Mouse (Mus musculus) liver, embryonic 13.5 days (tissue): ENCODE results near the gene Mapk3. TPM values are rescaled to one million over a fixed set of nuclear protein-coding genes. Genes with fewer than 3 reads are reported as not detected.

ENCODE experiments used
- ATAC-seq: fragments of 200-750 bp; cut with Nextera tagmentation; 2 replicates; pipeline ENCODE4 v1.8.0; 2017; ENCODE audit warnings: low read depth, mild to moderate bottlenecking, moderate number of reproducible peaks, moderate library complexity
- DNase-seq: peaks from one replicate; pipeline ENCODE4 v3.0.0; 2022
- H3K27ac ChIP-seq: fragments of 300-500 bp; sonication (generic); 2 replicates; pipeline ENCODE4 v1.5.1; 2015; ENCODE audit warnings: moderate library complexity, mild to moderate bottlenecking, inconsistent platforms
- H3K27me3 ChIP-seq: fragments of 300-500 bp; sonication (generic); 2 replicates; pipeline ENCODE4 v1.6.1; 2015; ENCODE audit warnings: mild to moderate bottlenecking, inconsistent platforms
- H3K36me3 ChIP-seq: fragments of 300-500 bp; sonication (generic); 2 replicates; pipeline ENCODE4 v1.6.1; 2015; ENCODE audit warnings: mild to moderate bottlenecking, inconsistent platforms
- H3K4me1 ChIP-seq: fragments of 300-500 bp; sonication (generic); replicated peaks from 2 replicates; pipeline ENCODE4 v1.6.1; 2015; ENCODE audit warnings: inconsistent platforms
- H3K4me2 ChIP-seq: fragments of 300-500 bp; sonication (generic); 2 replicates; pipeline ENCODE4 v1.6.1; 2015; ENCODE audit warnings: inconsistent platforms, mild to moderate bottlenecking, moderate library complexity
- H3K4me3 ChIP-seq: fragments of 300-500 bp; sonication (generic); replicated peaks from 2 replicates; pipeline ENCODE4 v1.5.1; 2015; ENCODE audit warnings: mild to moderate bottlenecking, inconsistent platforms
- H3K9ac ChIP-seq: fragments of 300-500 bp; sonication (generic); 2 replicates; pipeline ENCODE4 v1.6.1; 2015; ENCODE audit warnings: mild to moderate bottlenecking, inconsistent platforms
- H3K9me3 ChIP-seq: fragments of 300-500 bp; sonication (generic); replicated peaks from 2 replicates; pipeline ENCODE4 v1.6.1; 2016; ENCODE audit warnings: inconsistent platforms
- WGBS: fragments of 180-500 bp; shearing (Covaris S2); methylation state at CpG from one replicate; pipeline ENCODE4 v1.1.7; 2015; ENCODE audit not compliant: insufficient replicate concordance; 5-methylcytosine and 5-hydroxymethylcytosine counted together
- polyA plus RNA-seq: library from polyadenylated mRNA; unstranded; fragments of >200 nt; fragmentation: Nextera tagmentation; extraction: Ambion mirVana; gene quantifications from 2 replicates; pipeline ENCODE4 v1.2.1, GENCODE M21; 2015

Gene Mapk3
- polyA plus RNA-seq, 1 experiment from 2014 or later, result 19.0 TPM

GRCm38 (mm10) chr7:126740132-126740735 is 19.2 kb upstream of the Mapk3 start:
- H3K27ac ChIP-seq, result no peak overlapping the region
- no peak for ATAC-seq
- 73% methylated on average over 13 of the region's 13 CpGs for WGBS

DNA sequence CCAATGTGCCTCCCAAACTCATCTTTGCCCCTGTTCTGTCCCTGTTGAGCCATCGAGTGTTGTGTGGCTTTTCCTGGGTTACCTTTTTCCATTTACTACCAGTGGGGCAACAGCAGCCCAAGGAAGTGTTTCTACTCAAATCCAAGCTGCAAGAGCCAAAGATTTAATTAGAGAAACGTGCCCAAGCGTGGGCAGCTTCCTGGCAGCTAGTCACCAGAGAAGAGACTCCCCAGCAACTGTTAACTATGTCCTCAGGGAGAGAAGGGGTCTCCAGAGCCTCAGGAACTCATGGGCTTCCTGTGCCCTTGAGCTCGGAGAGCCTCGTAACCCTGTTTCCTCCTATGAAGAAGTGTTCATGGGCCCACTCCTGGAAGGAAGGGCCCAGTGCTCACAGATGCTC is 18.4 kb upstream of the Mapk3 start:
- no peaks in the 10 kb centered on the region for H3K9me3 ChIP-seq
- ATAC-seq (no peak), DNase-seq (no peak)
- no peak overlapping the region for H3K9ac ChIP-seq
- peaks cover 5% of the 10 kb centered on the region for H3K4me1 ChIP-seq
- no peak overlapping the region; the same call in 1 of the 2 replicates for H3K27ac ChIP-seq
- H3K27me3 ChIP-seq, result no peaks in the 10 kb centered on the region
- no peak overlapping the region for H3K4me2 ChIP-seq
- WGBS, result 61% methylated on average over 5 of the region's 5 CpGs
- no peak overlapping the region for H3K4me3 ChIP-seq
- no peaks in the 10 kb centered on the region for H3K36me3 ChIP-seq

More at GRCm38 (mm10) chr7:126740132-126740735, 19.2 kb upstream of the Mapk3 start:
- DNase-seq, result no peak
- H3K4me3 ChIP-seq, result no peak overlapping the region
- peaks cover 2% of the 10 kb centered on the region; the same call in 1 of the 2 replicates for H3K4me1 ChIP-seq
- H3K27me3 ChIP-seq, result no peaks in the 10 kb centered on the region
- H3K36me3 ChIP-seq, result no peaks in the 10 kb centered on the region
- H3K9ac ChIP-seq, result no peak overlapping the region
- H3K4me2 ChIP-seq, result no peak overlapping the region
- no peaks in the 10 kb centered on the region for H3K9me3 ChIP-seq

DNA sequence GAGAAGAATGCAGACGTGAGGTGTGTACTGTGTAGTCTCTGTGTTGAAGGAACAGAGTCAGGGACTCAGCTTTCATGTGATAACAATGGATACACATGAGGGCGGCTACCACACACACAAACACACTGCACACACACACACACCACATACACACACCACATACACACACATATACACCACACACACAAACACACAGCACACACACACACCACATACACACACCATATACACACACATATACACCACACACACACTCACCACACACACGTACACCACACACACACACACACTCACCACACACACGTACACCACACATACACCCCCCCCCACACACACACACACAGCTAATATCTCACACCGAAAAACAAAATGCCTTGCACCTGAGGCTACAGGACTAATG is 17.9 kb upstream of the Mapk3 start:
- peak; percentile 37; the same call in 1 of the 2 replicates for ATAC-seq
- no peaks in the 10 kb centered on the region for H3K36me3 ChIP-seq
- 76% methylated on average over 5 of the region's 5 CpGs for WGBS
- peaks cover 6% of the 10 kb centered on the region for H3K4me1 ChIP-seq
- no peak overlapping the region for H3K4me2 ChIP-seq
- H3K9ac ChIP-seq, result no peak overlapping the region
- H3K9me3 ChIP-seq, result no peaks in the 10 kb centered on the region
- no peak for DNase-seq
- no peak overlapping the region for H3K4me3 ChIP-seq
- no peak overlapping the region for H3K27ac ChIP-seq
- no peaks in the 10 kb centered on the region for H3K27me3 ChIP-seq

DNA sequence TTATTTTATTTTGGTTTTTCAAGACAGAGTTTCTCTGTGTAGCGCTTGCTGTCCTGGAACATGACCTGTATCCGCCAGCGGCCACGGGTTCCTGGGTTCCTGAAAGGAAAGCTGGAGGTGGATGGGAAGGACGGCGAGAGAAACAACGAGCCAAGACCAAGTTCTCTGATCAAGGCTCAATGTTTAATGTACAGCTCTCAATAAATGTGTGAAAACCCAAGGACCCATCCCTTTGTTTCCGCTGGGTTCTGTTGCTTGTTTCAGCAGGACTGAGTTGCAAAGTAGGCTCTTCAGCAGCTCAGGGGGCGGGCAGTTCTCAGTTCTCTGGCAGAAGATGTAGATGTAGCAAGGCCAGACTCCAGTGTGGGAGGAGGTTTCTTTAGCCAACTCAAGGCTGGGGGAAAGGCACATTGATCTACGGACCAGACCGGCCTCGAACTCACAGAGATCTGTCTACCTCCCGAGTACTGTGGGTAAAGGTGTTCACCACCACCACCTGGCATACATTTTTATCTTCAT is 17.4 kb upstream of the Mapk3 start:
- Histone ChIP-seq H3K27ac (no peak overlapping the region), H3K4me1 (peaks cover 9% of the 10 kb centered on the region), H3K9ac (no peak overlapping the region), H3K27me3 (no peaks in the 10 kb centered on the region), H3K4me3 (no peak overlapping the region), H3K4me2 (no peak overlapping the region), H3K9me3 (no peaks in the 10 kb centered on the region), H3K36me3 (no peaks in the 10 kb centered on the region)
- ATAC-seq (no peak), DNase-seq (no peak)
- WGBS, result 80% methylated on average over 13 of the region's 13 CpGs

GRCm38 (mm10) chr7:126746066-126746465 is 13.3 kb upstream of the Mapk3 start:
- Histone ChIP-seq H3K4me2 (peak overlapping the region; percentile 32), H3K9ac (peak overlapping the region; percentile 50), H3K4me3 (peak overlapping the region; percentile 35), H3K36me3 (no peaks in the 10 kb centered on the region), H3K27ac (peak overlapping the region; percentile 76), H3K4me1 (peaks cover 23% of the 10 kb centered on the region), H3K27me3 (no peaks in the 10 kb centered on the region), H3K9me3 (no peaks in the 10 kb centered on the region)
- no peak for DNase-seq
- ATAC-seq, result peak; percentile 30; the same call in 1 of the 2 replicates
- WGBS, result 33% methylated on average over 12 of the region's 12 CpGs

DNA sequence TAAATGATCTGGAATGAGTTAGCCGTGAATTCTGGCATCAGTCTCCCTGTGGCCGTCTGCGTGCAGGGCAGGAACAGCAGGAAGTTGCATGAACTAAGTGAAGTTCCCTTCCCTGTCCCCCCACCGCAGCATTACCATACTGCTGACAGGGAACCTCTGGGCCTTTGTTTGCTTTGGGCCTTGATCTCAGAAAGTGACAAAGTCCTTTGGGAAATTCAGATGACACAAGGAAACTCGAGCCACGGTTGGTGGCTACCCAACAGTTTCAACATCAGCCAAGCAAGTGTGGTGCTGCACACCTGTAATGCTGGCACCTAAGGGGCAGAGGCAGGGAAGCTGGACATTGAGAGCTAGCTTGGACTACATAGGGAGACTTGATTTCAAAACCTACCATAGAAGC is 12.6 kb upstream of the Mapk3 start:
- ATAC-seq, result peak; percentile 69
- Histone ChIP-seq H3K27ac (peak overlapping the region; percentile 76), H3K9ac (0 out of 2 replicates have a peak overlapping the region, but pooled peaks have one; percentile 50), H3K27me3 (no peaks in the 10 kb centered on the region), H3K4me2 (peak overlapping the region; percentile 32), H3K9me3 (no peaks in the 10 kb centered on the region), H3K4me1 (peaks cover 23% of the 10 kb centered on the region), H3K36me3 (no peaks in the 10 kb centered on the region), H3K4me3 (peak overlapping the region; percentile 35)
- DNase-seq, result no peak
- WGBS, result 14% methylated on average over 6 of the region's 6 CpGs

DNA sequence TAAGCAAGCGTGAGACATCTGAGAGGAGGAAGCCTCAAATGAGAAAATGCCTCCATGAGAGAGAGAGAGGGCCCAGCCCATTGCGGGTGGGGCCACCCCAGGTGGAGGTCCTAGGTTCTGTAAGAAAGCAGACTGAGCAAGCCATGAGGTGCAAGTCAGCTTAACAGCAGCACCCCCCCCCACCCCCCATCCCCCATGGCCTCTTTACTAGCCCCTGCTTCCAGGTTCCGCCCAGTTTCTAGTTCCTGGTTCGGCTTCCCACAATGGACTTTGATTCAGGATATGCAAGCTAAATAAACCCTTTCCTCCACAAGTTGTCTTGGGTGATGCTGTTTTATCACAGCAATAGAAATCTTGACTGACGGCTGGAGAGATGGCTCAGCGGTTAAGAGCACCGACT is 10.6 kb upstream of the Mapk3 start:
- Histone ChIP-seq H3K9me3 (no peaks in the 10 kb centered on the region), H3K4me3 (no peak overlapping the region), H3K4me2 (no peak overlapping the region), H3K9ac (no peak overlapping the region), H3K4me1 (peaks cover 23% of the 10 kb centered on the region), H3K27me3 (no peaks in the 10 kb centered on the region), H3K36me3 (no peaks in the 10 kb centered on the region), H3K27ac (peak overlapping the region; percentile 43)
- DNase-seq, result no peak
- no peak for ATAC-seq
- WGBS, result 69% methylated on average over 7 of the region's 7 CpGs

DNA sequence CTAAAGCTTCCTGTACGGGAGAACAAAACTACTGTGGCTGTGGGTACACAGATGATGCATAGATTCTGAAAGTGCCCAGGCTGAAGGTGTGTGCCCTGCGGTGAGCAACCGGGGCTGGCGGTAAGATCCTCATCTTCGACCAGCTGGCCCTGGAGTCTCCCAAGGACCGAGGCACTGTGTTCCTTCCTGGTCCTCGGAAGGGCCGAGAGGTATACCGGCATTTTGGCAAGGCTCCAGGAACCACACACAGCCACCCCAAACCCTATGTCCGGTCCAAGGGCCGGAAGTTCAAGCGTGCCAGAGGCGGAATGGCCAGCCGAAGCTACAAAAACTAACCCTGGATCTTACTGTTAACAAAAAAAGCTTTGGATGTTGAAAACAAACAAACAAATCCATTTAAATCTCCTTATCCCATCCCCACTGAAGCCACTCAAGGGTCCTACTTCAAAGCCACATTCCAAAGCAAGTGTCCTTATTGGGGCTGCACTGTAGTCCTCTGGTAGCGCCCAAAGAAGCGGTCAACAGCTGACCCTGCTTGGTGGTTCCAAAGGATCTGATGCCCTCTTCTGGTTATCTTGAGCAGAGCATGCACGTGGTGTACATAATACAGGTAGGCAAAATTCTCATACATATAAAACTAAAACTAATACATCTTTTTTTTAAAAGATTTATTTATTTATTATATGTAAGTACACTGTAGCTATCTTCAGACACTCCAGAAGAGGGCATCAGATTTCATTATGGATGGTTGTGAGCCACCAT is 9.6 kb upstream of the Mapk3 start:
- 86% methylated on average over 17 of the region's 17 CpGs for WGBS
- no peak overlapping the region for H3K9ac ChIP-seq
- no peaks in the 10 kb centered on the region for H3K27me3 ChIP-seq
- ATAC-seq (no peak), DNase-seq (no peak)
- no peak overlapping the region for H3K27ac ChIP-seq
- no peak overlapping the region for H3K4me3 ChIP-seq
- no peaks in the 10 kb centered on the region for H3K36me3 ChIP-seq
- H3K4me1 ChIP-seq, result peaks cover 21% of the 10 kb centered on the region
- H3K4me2 ChIP-seq, result no peak overlapping the region
- H3K9me3 ChIP-seq, result no peaks in the 10 kb centered on the region

DNA sequence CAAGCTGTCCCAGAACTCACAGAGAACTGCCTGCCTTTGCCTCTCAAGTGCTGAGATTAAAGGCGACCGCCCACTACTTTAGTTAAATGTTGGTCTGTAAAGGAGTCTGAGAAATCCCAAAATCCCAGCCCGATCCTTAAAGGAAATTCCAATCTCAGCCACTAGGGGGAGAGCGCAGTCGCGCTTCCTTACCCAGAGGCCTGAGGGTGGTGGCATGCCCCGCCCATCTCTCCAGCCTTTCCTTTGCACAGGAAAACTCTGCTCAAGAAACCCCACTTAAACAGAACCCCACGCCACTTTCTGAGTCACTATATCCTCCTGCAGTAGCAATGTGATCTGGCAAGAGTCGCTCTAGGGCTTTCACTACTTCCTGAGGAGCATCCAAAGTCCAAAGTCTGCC is 4.5 kb upstream of the Mapk3 start:
- H3K4me1 ChIP-seq, result peaks cover 13% of the 10 kb centered on the region
- H3K27ac ChIP-seq, result no peak overlapping the region
- no peak overlapping the region for H3K4me3 ChIP-seq
- H3K9ac ChIP-seq, result peak overlapping the region; percentile 1; the same call in 1 of the 2 replicates
- ATAC-seq, result peak; percentile 47
- H3K9me3 ChIP-seq, result no peaks in the 10 kb centered on the region
- WGBS, result 2% methylated on average over 9 of the region's 9 CpGs
- no peaks in the 10 kb centered on the region for H3K27me3 ChIP-seq
- DNase-seq, result peak; percentile 69
- no peaks in the 10 kb centered on the region for H3K36me3 ChIP-seq
- peak overlapping the region; percentile 24 for H3K4me2 ChIP-seq

DNA sequence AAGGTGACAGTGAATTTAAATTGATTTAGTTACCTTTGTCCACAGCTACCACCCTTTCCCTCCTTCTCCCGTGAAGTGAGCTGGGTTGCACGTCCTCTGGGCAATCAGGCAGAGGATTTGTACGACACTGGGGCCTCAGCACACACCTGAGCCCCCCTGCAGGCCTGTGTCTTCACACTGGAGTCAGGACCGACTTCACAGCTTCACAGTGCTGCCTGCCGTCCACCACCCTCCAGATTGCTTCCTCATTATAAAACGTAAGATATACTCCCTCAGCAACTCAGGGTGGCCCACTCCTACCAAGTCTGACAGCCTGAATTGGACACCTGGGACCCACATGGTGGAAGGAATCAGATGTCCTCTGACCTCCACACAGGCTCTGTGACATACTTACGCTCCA is 862 bp upstream of the Mapk3 start:
- Histone ChIP-seq H3K4me1 (peaks cover 49% of the 10 kb centered on the region), H3K27me3 (no peaks in the 10 kb centered on the region), H3K9ac (peak overlapping the region; percentile 26), H3K36me3 (peaks cover 6% of the 10 kb centered on the region), H3K9me3 (no peaks in the 10 kb centered on the region), H3K4me2 (no peak overlapping the region), H3K27ac (no peak overlapping the region; the same call in 1 of the 2 replicates), H3K4me3 (no peak overlapping the region)
- WGBS, result 61% methylated on average over 7 of the region's 7 CpGs
- ATAC-seq, result no peak
- DNase-seq, result no peak

GRCm38 (mm10) chr7:126759672-126760390 is 430 bp downstream of the Mapk3 start:
- Histone ChIP-seq H3K4me1 (peaks cover 54% of the 10 kb centered on the region), H3K9ac (peak overlapping the region; percentile 90), H3K36me3 (peaks cover 19% of the 10 kb centered on the region), H3K27ac (peak overlapping the region; percentile 86), H3K27me3 (no peaks in the 10 kb centered on the region), H3K4me3 (peak overlapping the region; percentile 84), H3K4me2 (peak overlapping the region; percentile 99), H3K9me3 (no peaks in the 10 kb centered on the region)
- peak; percentile 26 for ATAC-seq
- under 1% methylated on average over 23 of the region's 24 CpGs for WGBS
- no peak for DNase-seq
